Mouse (Mus musculus) heart, embryonic 16.5 days (tissue): ENCODE measurements around the gene Mpz. TPM values are rescaled to one million over a fixed set of nuclear protein-coding genes. Genes with fewer than 3 reads are reported as not detected.
A peak's percentile ranks its signal among the peaks of the same experiment; 100 is the strongest.

Experiments
- ATAC-seq: fragments of 200-750 bp; cut with Nextera tagmentation; replicated peaks from 2 replicates; pipeline ENCODE4 v1.8.0; 2017; ENCODE audit warnings: moderate number of reproducible peaks; ENCODE audit not compliant: insufficient read depth, low FRiP score; ENCODE audit errors: extremely low read depth
- H3K27ac ChIP-seq: fragments of 300-500 bp; sonication (generic); 2 replicates; pipeline ENCODE4 v1.5.1; 2014; ENCODE audit warnings: mild to moderate bottlenecking, low read length, control low read depth, moderate library complexity
- H3K27me3 ChIP-seq: fragments of 300-500 bp; sonication (generic); 2 replicates; pipeline ENCODE4 v1.6.1; 2014; ENCODE audit warnings: low read length, mixed read lengths; ENCODE audit not compliant: control insufficient read depth, insufficient read depth
- H3K36me3 ChIP-seq: fragments of 300-500 bp; sonication (generic); 2 replicates; pipeline ENCODE4 v1.6.1; 2014; ENCODE audit not compliant: control insufficient read depth, insufficient read depth
- H3K4me1 ChIP-seq: fragments of 300-500 bp; sonication (generic); 2 replicates; pipeline ENCODE4 v1.6.1; 2014; ENCODE audit warnings: low read length, mixed read lengths; ENCODE audit not compliant: control insufficient read depth, insufficient read depth
- H3K4me2 ChIP-seq: fragments of 300-500 bp; sonication (generic); 2 replicates; pipeline ENCODE4 v1.6.1; 2014; ENCODE audit warnings: low read depth, mild to moderate bottlenecking, control low read depth, low read length
- H3K4me3 ChIP-seq: fragments of 300-500 bp; sonication (generic); 2 replicates; pipeline ENCODE4 v1.5.1; 2014; ENCODE audit warnings: mild to moderate bottlenecking, control low read depth, low read length
- H3K9ac ChIP-seq: fragments of 300-500 bp; sonication (generic); 2 replicates; pipeline ENCODE4 v1.6.1; 2014; ENCODE audit warnings: low read length, control low read depth
- H3K9me3 ChIP-seq: fragments of 300-500 bp; sonication (generic); replicated peaks from 2 replicates; pipeline ENCODE4 v1.6.1; 2016; ENCODE audit warnings: low read length; ENCODE audit not compliant: control insufficient read depth
- WGBS: fragments of 180-500 bp; shearing (Covaris S2); extraction: QIAGEN DNeasy Blood & Tissue Kit; methylation state at CpG from one replicate; pipeline ENCODE4 v1.1.7; 2014; 5-methylcytosine and 5-hydroxymethylcytosine counted together
- polyA plus RNA-seq: library from polyadenylated mRNA; unstranded; fragments of >200 nt; fragmentation: Nextera tagmentation; extraction: Ambion mirVana; gene quantifications from 2 replicates; pipeline ENCODE4 v1.2.1, GENCODE M21; 2015

The Mpz gene
- polyA plus RNA-seq: 0.44 and 1.1 TPM in 2 replicates

- H3K9ac ChIP-seq: peak within 1 kb of the TSS; percentile 99
- under 1% methylated on average over 34 of the region's 34 CpGs for WGBS
Measured at GRCm38 (mm10) chr1:171149974-171150760, at the start of gene Mpz, which contains the start of gene Sdhc. Gene Mpz, plus strand, starts transcription at chr1:171150711. Gene Sdhc, minus strand, starts transcription at chr1:171150603.

GRCm38 (mm10) chr1:171101033-171101432 is 49.5 kb upstream of the Mpz start:
- Histone ChIP-seq H3K4me2 (no peak overlapping the region), H3K36me3 (no peaks in the 10 kb centered on the region), H3K9me3 (no peaks in the 10 kb centered on the region), H3K4me3 (no peak overlapping the region), H3K4me1 (peaks cover 8% of the 10 kb centered on the region), H3K27me3 (no peaks in the 10 kb centered on the region), H3K27ac (no peak overlapping the region), H3K9ac (no peak overlapping the region)
- no peak for ATAC-seq
- WGBS: 48% methylated on average over 2 of the region's 2 CpGs

More at GRCm38 (mm10) chr1:171149974-171150760, at the start of gene Mpz, which contains the start of gene Sdhc:
- peak; percentile 95 for ATAC-seq
- peaks cover 20% of the 10 kb centered on the region for H3K4me1 ChIP-seq
- H3K36me3 ChIP-seq: no peaks in the 10 kb centered on the region
- peak within 1 kb of the TSS; percentile 91 for H3K4me2 ChIP-seq
- H3K27me3 ChIP-seq: peaks cover 2% of the 10 kb centered on the region; the same call in 1 of the 2 replicates
- peak within 1 kb of the TSS; percentile 96 for H3K27ac ChIP-seq
- no peaks in the 10 kb centered on the region for H3K9me3 ChIP-seq
- H3K4me3 ChIP-seq: peak within 1 kb of the TSS; percentile 98

GRCm38 (mm10) chr1:171101733-171102546 is 48.6 kb upstream of the Mpz start:
- peak; percentile 89 for ATAC-seq
- H3K9me3 ChIP-seq: no peaks in the 10 kb centered on the region
- under 1% methylated on average over 40 of the region's 40 CpGs for WGBS

GRCm38 (mm10) chr1:171102547-171103177 is 47.8 kb upstream of the Mpz start:
- Histone ChIP-seq H3K4me3 (peak overlapping the region; percentile 86), H3K9ac (peak overlapping the region; percentile 77), H3K4me2 (peak overlapping the region; percentile 79), H3K27me3 (no peaks in the 10 kb centered on the region), H3K36me3 (no peaks in the 10 kb centered on the region), H3K27ac (peak overlapping the region; percentile 76), H3K4me1 (peaks cover 4% of the 10 kb centered on the region; the same call in 1 of the 2 replicates), H3K9me3 (no peaks in the 10 kb centered on the region)
- peak; percentile 91 for ATAC-seq
- under 1% methylated on average over 35 of the region's 35 CpGs for WGBS

More at GRCm38 (mm10) chr1:171101733-171102546, 48.6 kb upstream of the Mpz start:
- peak overlapping the region; percentile 86 for H3K4me3 ChIP-seq
- no peaks in the 10 kb centered on the region for H3K36me3 ChIP-seq
- peak overlapping the region; percentile 76 for H3K27ac ChIP-seq
- no peaks in the 10 kb centered on the region for H3K27me3 ChIP-seq
- H3K9ac ChIP-seq: peak overlapping the region; percentile 77
- H3K4me2 ChIP-seq: peak overlapping the region; percentile 79
- peaks cover 4% of the 10 kb centered on the region; the same call in 1 of the 2 replicates for H3K4me1 ChIP-seq

- Histone ChIP-seq H3K4me1 (peaks cover 4% of the 10 kb centered on the region; the same call in 1 of the 2 replicates), H3K27me3 (no peaks in the 10 kb centered on the region), H3K9ac (peak overlapping the region; percentile 57), H3K9me3 (no peaks in the 10 kb centered on the region), H3K4me2 (peak overlapping the region; percentile 79), H3K27ac (no peak overlapping the region), H3K4me3 (peak overlapping the region; percentile 86), H3K36me3 (no peaks in the 10 kb centered on the region)
- WGBS: 10% methylated on average over 10 of the region's 10 CpGs
- ATAC-seq: no peak
Measured at GRCm38 (mm10) chr1:171103179-171103840, 47.2 kb upstream of the Mpz start.

- WGBS: 74% methylated on average over 6 of the region's 6 CpGs
- no peaks in the 10 kb centered on the region for H3K36me3 ChIP-seq
- H3K4me3 ChIP-seq: no peak overlapping the region
- no peak overlapping the region for H3K4me2 ChIP-seq
- no peak overlapping the region for H3K27ac ChIP-seq
- H3K9me3 ChIP-seq: no peaks in the 10 kb centered on the region
- H3K9ac ChIP-seq: no peak overlapping the region
- no peak for ATAC-seq
- peaks cover 4% of the 10 kb centered on the region; the same call in 1 of the 2 replicates for H3K4me1 ChIP-seq
- H3K27me3 ChIP-seq: no peaks in the 10 kb centered on the region
Measured at GRCm38 (mm10) chr1:171105226-171105625, 45.3 kb upstream of the Mpz start.

GRCm38 (mm10) chr1:171109620-171110019 is 40.9 kb upstream of the Mpz start:
- Histone ChIP-seq H3K4me1 (peaks cover 11% of the 10 kb centered on the region), H3K4me2 (no peak overlapping the region), H3K9me3 (no peaks in the 10 kb centered on the region), H3K27ac (no peak overlapping the region), H3K27me3 (no peaks in the 10 kb centered on the region), H3K4me3 (no peak overlapping the region), H3K36me3 (no peaks in the 10 kb centered on the region), H3K9ac (no peak overlapping the region)
- no peak for ATAC-seq
- WGBS: 41% methylated on average over 9 of the region's 9 CpGs

GRCm38 (mm10) chr1:171110659-171111019 is 39.9 kb upstream of the Mpz start:
- Histone ChIP-seq H3K4me2 (peak overlapping the region; percentile 74), H3K9me3 (no peaks in the 10 kb centered on the region), H3K9ac (peak overlapping the region; percentile 65), H3K4me3 (peak overlapping the region; percentile 77), H3K36me3 (no peaks in the 10 kb centered on the region), H3K27me3 (no peaks in the 10 kb centered on the region), H3K4me1 (peaks cover 11% of the 10 kb centered on the region), H3K27ac (peak overlapping the region; percentile 33)
- ATAC-seq: 0 out of 2 replicates have a peak, but pooled peaks have one; percentile 30
- WGBS: 9% methylated on average over 15 of the region's 15 CpGs
